Mouse (Mus musculus) midbrain, postnatal 0 days (tissue): ENCODE results near the gene Dscaml1. TPM values are rescaled to one million over a fixed set of nuclear protein-coding genes. Genes with fewer than 3 reads are reported as not detected.
A peak's percentile ranks its signal among the peaks of the same experiment; 100 is the strongest.

ENCODE experiments used
- ATAC-seq: fragments of 200-750 bp; cut with Nextera tagmentation; 2 replicates; pipeline ENCODE4 v1.8.0; 2017; ENCODE audit warnings: moderate number of reproducible peaks, mild to moderate bottlenecking, moderate TSS enrichment, moderate library complexity; ENCODE audit not compliant: low FRiP score
- DNase-seq: peaks from one replicate; pipeline ENCODE4 v3.0.0-alpha.2; 2015; ENCODE audit warnings: low spot score
- H3K27ac ChIP-seq: fragments of 300-500 bp; sonication (generic); 2 replicates; pipeline ENCODE4 v1.5.1; 2014; ENCODE audit warnings: low read depth, mild to moderate bottlenecking, low read length, mixed read lengths
- H3K27me3 ChIP-seq: fragments of 300-500 bp; sonication (generic); 2 replicates; pipeline ENCODE4 v1.6.1; 2014; ENCODE audit warnings: low read length, control low read depth, mixed read lengths; ENCODE audit not compliant: insufficient read depth
- H3K36me3 ChIP-seq: fragments of 300-500 bp; sonication (generic); 2 replicates; pipeline ENCODE4 v1.6.1; 2014; ENCODE audit warnings: low read length, control low read depth, mixed read lengths; ENCODE audit not compliant: insufficient read depth
- H3K4me1 ChIP-seq: fragments of 300-500 bp; sonication (generic); 2 replicates; pipeline ENCODE4 v1.6.1; 2014; ENCODE audit warnings: mild to moderate bottlenecking, control low read depth, antibody characterized with exemption, low read length, mixed read lengths; ENCODE audit not compliant: insufficient read depth
- H3K4me2 ChIP-seq: fragments of 300-500 bp; sonication (generic); 2 replicates; pipeline ENCODE4 v1.6.1; 2014; ENCODE audit warnings: low read depth, mild to moderate bottlenecking, low read length, mixed read lengths; ENCODE audit not compliant: poor library complexity, severe bottlenecking
- H3K4me3 ChIP-seq: fragments of 300-500 bp; sonication (generic); 2 replicates; pipeline ENCODE4 v1.5.1; 2014; ENCODE audit warnings: low read depth, mild to moderate bottlenecking, low read length, moderate library complexity
- H3K9ac ChIP-seq: fragments of 300-500 bp; sonication (generic); replicated peaks from 2 replicates; pipeline ENCODE4 v1.6.1; 2014; ENCODE audit warnings: mild to moderate bottlenecking, low read length, moderate library complexity, mixed read lengths; ENCODE audit not compliant: poor library complexity, severe bottlenecking
- H3K9me3 ChIP-seq: fragments of 300-500 bp; sonication (generic); 2 replicates; pipeline ENCODE4 v1.6.1; 2016; ENCODE audit warnings: low read length, control low read depth
- CTCF ChIP-seq: IDR thresholded peaks from 2 replicates; pipeline ENCODE4 v1.5.1; 2016; ENCODE audit warnings: antibody characterized with exemption, mild to moderate bottlenecking
- WGBS: fragments of 180-500 bp; shearing (Covaris S2); extraction: QIAGEN DNeasy Blood & Tissue Kit; methylation state at CpG from one replicate; pipeline ENCODE4 v1.1.7; 2014; 5-methylcytosine and 5-hydroxymethylcytosine counted together
- polyA plus RNA-seq: library from polyadenylated mRNA; unstranded; fragments of >200 nt; fragmentation: Nextera tagmentation; extraction: Ambion mirVana; gene quantifications from 2 replicates; pipeline ENCODE4 v1.2.1, GENCODE M21; 2015
- total RNA-seq: library from RNA; depleted of rRNA; stranded (reverse); fragments of >200 nt; gene quantifications from 2 replicates; pipeline ENCODE4 v1.2.3, GENCODE M21; 2014

The Dscaml1 gene
- total and polyA plus RNA-seq, 2 experiments from 2014 or later = 14.6 to 42.1 TPM

- peak; percentile 37 for DNase-seq
- H3K27ac ChIP-seq = no peak overlapping the region
Measured at GRCm38 (mm10) chr9:45487179-45487801, 60.9 kb downstream of the Dscaml1 start.

GRCm38 (mm10) chr9:45490899-45491298, 64.5 kb downstream of the Dscaml1 start:
- WGBS = 96% methylated on average over 2 of the region's 2 CpGs
- no peak for TF ChIP-seq CTCF
- H3K9ac ChIP-seq = no peak overlapping the region
- no peak overlapping the region for H3K4me2 ChIP-seq
- no peak overlapping the region for H3K27ac ChIP-seq
- H3K27me3 ChIP-seq = no peaks in the 10 kb centered on the region
- no peaks in the 10 kb centered on the region for H3K36me3 ChIP-seq
- no peak overlapping the region for H3K4me3 ChIP-seq
- H3K9me3 ChIP-seq = no peaks in the 10 kb centered on the region
- no peaks in the 10 kb centered on the region for H3K4me1 ChIP-seq
- ATAC-seq (no peak), DNase-seq (no peak)

More at GRCm38 (mm10) chr9:45487179-45487801, 60.9 kb downstream of the Dscaml1 start:
- H3K4me1 ChIP-seq = no peaks in the 10 kb centered on the region
- no peak overlapping the region for H3K4me2 ChIP-seq
- no peak for TF ChIP-seq CTCF
- ATAC-seq = no peak
- 75% methylated on average over 12 of the region's 12 CpGs for WGBS
- H3K9ac ChIP-seq = no peak overlapping the region
- no peak overlapping the region for H3K4me3 ChIP-seq
- no peaks in the 10 kb centered on the region for H3K36me3 ChIP-seq
- no peaks in the 10 kb centered on the region for H3K9me3 ChIP-seq
- H3K27me3 ChIP-seq = no peaks in the 10 kb centered on the region

- H3K9ac ChIP-seq = no peak overlapping the region
- DNase-seq (no peak), ATAC-seq (no peak)
- TF ChIP-seq CTCF = no peak
- H3K9me3 ChIP-seq = no peaks in the 10 kb centered on the region
- H3K36me3 ChIP-seq = no peaks in the 10 kb centered on the region
- H3K4me2 ChIP-seq = no peak overlapping the region
- no peaks in the 10 kb centered on the region for H3K4me1 ChIP-seq
- 91% methylated on average over 3 of the region's 3 CpGs for WGBS
- no peaks in the 10 kb centered on the region for H3K27me3 ChIP-seq
- no peak overlapping the region for H3K4me3 ChIP-seq
- no peak overlapping the region for H3K27ac ChIP-seq
Measured at GRCm38 (mm10) chr9:45494889-45495288, 68.5 kb downstream of the Dscaml1 start.

- no peak for TF ChIP-seq CTCF
- no peak overlapping the region for H3K27ac ChIP-seq
- WGBS = 96% methylated on average over 3 of the region's 3 CpGs
- no peaks in the 10 kb centered on the region for H3K36me3 ChIP-seq
- no peak overlapping the region for H3K4me3 ChIP-seq
- H3K9ac ChIP-seq = no peak overlapping the region
- ATAC-seq (no peak), DNase-seq (no peak)
- H3K4me2 ChIP-seq = no peak overlapping the region
- H3K27me3 ChIP-seq = no peaks in the 10 kb centered on the region
- H3K9me3 ChIP-seq = no peaks in the 10 kb centered on the region
- no peaks in the 10 kb centered on the region for H3K4me1 ChIP-seq
Measured at GRCm38 (mm10) chr9:45496340-45496739, 69.9 kb downstream of the Dscaml1 start.

- Histone ChIP-seq H3K4me1 (no peaks in the 10 kb centered on the region; the same call in 1 of the 2 replicates), H3K4me3 (no peak overlapping the region), H3K9ac (no peak overlapping the region), H3K4me2 (no peak overlapping the region), H3K27ac (no peak overlapping the region), H3K36me3 (no peaks in the 10 kb centered on the region), H3K27me3 (no peaks in the 10 kb centered on the region), H3K9me3 (no peaks in the 10 kb centered on the region)
- DNase-seq = no peak
- WGBS = 80% methylated on average over 1 of the region's 1 CpGs
- no peak for TF ChIP-seq CTCF
- no peak for ATAC-seq
Measured at GRCm38 (mm10) chr9:45496944-45497343, 70.5 kb downstream of the Dscaml1 start.

GRCm38 (mm10) chr9:45499267-45499666, 72.8 kb downstream of the Dscaml1 start:
- Histone ChIP-seq H3K4me3 (no peak overlapping the region), H3K9me3 (no peaks in the 10 kb centered on the region), H3K27me3 (no peaks in the 10 kb centered on the region), H3K27ac (peak overlapping the region; percentile 51; the same call in 1 of the 2 replicates), H3K4me1 (no peaks in the 10 kb centered on the region; the same call in 1 of the 2 replicates), H3K4me2 (no peak overlapping the region), H3K9ac (no peak overlapping the region), H3K36me3 (no peaks in the 10 kb centered on the region)
- TF ChIP-seq CTCF = no peak
- 45% methylated on average over 10 of the region's 10 CpGs for WGBS
- ATAC-seq = no peak
- no peak for DNase-seq
